Mouse (Mus musculus): ENCODE results near the gene Ppp1r13b. TPM values are rescaled to one million over a fixed set of nuclear protein-coding genes. Genes with fewer than 3 reads are reported as not detected.
A peak's percentile ranks its signal among the peaks of the same experiment; 100 is the strongest.
"Not testable (repeated sequence)": the region's sequence is repeated elsewhere in the genome, so short reads cannot be mapped to it uniquely, and the experiment has no call there.

Ppp1r13b gene
- 18.2 TPM in 2 replicates for total RNA-seq (2014; rRNA removed; ENCODE audit: low replicate concordance)
- 9.9 and 11.2 TPM in 2 replicates for polyA plus RNA-seq (2015; fragmentation: Nextera tagmentation; extraction: Ambion mirVana)

DNA sequence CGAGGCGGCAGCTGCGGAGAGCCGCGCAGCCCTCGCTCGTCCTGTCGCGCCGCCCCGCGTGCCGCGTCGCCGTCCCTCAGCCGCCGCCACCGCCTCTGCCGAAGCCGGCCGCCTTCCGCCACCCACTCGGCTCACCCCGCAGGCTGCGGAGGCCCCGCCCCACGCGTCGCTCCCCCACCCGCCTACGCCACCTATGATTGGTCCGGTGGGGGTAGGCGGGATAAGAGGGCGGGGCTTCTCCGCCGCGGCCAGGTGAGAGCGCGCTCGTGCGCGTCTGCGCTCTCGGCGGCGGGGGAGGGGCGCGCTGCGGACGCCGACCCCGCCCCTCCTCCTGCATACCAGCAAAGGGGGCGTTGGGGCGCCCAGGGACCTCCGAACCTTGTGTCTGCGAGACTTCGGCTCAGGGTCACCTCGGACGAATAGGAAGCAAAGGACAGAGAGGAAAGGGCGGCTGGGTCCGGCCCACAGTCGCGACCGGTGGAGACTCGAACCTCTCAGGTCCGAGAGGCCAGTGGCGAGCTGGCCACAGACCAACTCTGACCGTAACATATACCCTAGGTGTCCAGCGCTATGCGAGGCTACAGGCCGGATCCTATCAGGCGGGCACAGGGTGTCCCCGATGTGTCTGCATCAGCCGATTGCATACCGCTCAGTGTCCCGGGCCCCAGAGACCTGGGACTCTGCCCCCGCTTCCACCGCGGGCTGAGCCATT, at the start of gene Ppp1r13b:
TSS of gene Ppp1r13b (minus strand) at position 141 of the 712 bp plus-strand sequence.
- peak; percentile 98 for ATAC-seq (ENCODE audit: insufficient read depth, low read depth)
- H3K36me3 ChIP-seq (replicated peaks; ENCODE audit: control insufficient read depth, insufficient read depth, low read length), result no peaks in the 10 kb centered on the region
- DNase-seq (ENCODE audit: low spot score), result peak; percentile 90
- no peaks in the 10 kb centered on the region for H3K27me3 ChIP-seq (ENCODE audit: control insufficient read depth, insufficient read depth, low read length)
- WGBS, result under 1% methylated on average over 60 of the region's 80 CpGs
- H3K27ac ChIP-seq (ENCODE audit: low read depth), result peak within 1 kb of the TSS; percentile 95
- H3K4me2 ChIP-seq (ENCODE audit: low read depth, low read length), result peak within 1 kb of the TSS; percentile 96
- H3K4me1 ChIP-seq (ENCODE audit: control insufficient read depth, insufficient read depth), result 0 out of 2 replicates have a peak, but pooled peaks cover 9% of the 10 kb centered on the region
- peak within 1 kb of the TSS; percentile 85 for H3K9ac ChIP-seq (replicated peaks; ENCODE audit: low read depth, low read length)
- peak within 1 kb of the TSS; percentile 85 for H3K4me3 ChIP-seq (ENCODE audit: low read depth, low read length)
- H3K9me3 ChIP-seq (replicated peaks; ENCODE audit: control insufficient read depth, low read length), result no peaks in the 10 kb centered on the region
- no peak for TF ChIP-seq CTCF (IDR thresholded peaks at IDR 0.05; ENCODE audit: low read depth)
- TF ChIP-seq EP300 (IDR thresholded peaks at IDR 0.05; ENCODE audit: low read depth), result no peak; the same call in 1 of the 2 replicates

DNA sequence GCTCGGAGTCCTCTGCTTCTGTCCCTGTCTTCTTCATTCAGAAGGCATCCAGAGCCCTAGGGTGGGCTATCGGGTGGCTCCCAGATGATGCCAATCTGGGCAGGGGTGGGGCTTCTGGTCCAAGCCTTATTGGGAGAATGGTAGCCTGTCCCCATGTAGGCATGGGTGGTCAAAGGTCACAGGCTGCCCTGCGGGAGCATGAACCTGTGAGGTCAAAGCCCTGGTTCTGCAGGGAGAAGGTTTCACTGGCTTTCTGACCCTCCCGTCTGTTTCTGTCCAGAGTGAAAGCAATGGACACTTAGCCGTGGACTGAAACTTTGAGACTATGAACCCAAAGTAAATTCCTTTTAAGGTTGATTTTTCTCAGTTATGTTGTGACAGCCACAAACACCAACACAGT, 48.3 kb upstream of the Ppp1r13b start:
- Histone ChIP-seq H3K4me3 (ENCODE audit: low read depth, low read length) (no peak overlapping the region), H3K9ac (replicated peaks; ENCODE audit: low read depth, low read length) (no peak overlapping the region), H3K36me3 (replicated peaks; ENCODE audit: control insufficient read depth, insufficient read depth, low read length) (peaks cover 20% of the 10 kb centered on the region), H3K27ac (ENCODE audit: low read depth) (no peak overlapping the region), H3K9me3 (replicated peaks; ENCODE audit: control insufficient read depth, low read length) (no peaks in the 10 kb centered on the region), H3K4me1 (ENCODE audit: control insufficient read depth, insufficient read depth) (no peaks in the 10 kb centered on the region), H3K4me2 (ENCODE audit: low read depth, low read length) (no peak overlapping the region), H3K27me3 (ENCODE audit: control insufficient read depth, insufficient read depth, low read length) (no peaks in the 10 kb centered on the region)
- TF ChIP-seq CTCF (IDR thresholded peaks at IDR 0.05; ENCODE audit: low read depth) (no peak), EP300 (IDR thresholded peaks at IDR 0.05; ENCODE audit: low read depth) (no peak)
- no peak for DNase-seq (ENCODE audit: low spot score)
- 79% methylated on average over 5 of the region's 5 CpGs for WGBS
- ATAC-seq (ENCODE audit: insufficient read depth, low read depth), result no peak

DNA sequence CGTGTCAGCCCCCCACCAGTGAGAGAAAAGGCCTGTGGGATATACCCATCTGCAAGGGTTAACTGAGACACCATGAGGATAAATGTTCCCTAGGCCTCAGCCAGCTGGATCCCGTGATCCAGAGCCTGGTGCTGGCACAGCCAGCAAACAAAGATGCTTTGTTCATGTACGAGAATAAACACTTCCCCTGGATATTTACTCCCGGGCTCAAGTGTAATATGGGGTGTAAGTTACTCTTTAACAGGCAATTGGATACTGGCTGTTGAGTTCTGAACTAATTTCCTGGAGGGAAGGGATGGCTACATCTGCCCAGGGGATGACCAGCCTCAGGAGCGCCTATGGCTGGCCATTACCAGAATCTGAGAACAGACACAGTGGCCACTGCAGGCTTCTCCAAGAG, 43.8 kb upstream of the Ppp1r13b start:
- WGBS, result 51% methylated on average over 5 of the region's 5 CpGs
- TF ChIP-seq CTCF (IDR thresholded peaks at IDR 0.05; ENCODE audit: low read depth), result no peak
- no peak for TF ChIP-seq EP300 (IDR thresholded peaks at IDR 0.05; ENCODE audit: low read depth)
- no peak for DNase-seq (ENCODE audit: low spot score)
- Histone ChIP-seq H3K4me2 (ENCODE audit: low read depth, low read length) (no peak overlapping the region), H3K27ac (ENCODE audit: low read depth) (no peak overlapping the region), H3K4me3 (ENCODE audit: low read depth, low read length) (no peak overlapping the region), H3K27me3 (ENCODE audit: control insufficient read depth, insufficient read depth, low read length) (no peaks in the 10 kb centered on the region), H3K36me3 (replicated peaks; ENCODE audit: control insufficient read depth, insufficient read depth, low read length) (no peaks in the 10 kb centered on the region), H3K9me3 (replicated peaks; ENCODE audit: control insufficient read depth, low read length) (no peaks in the 10 kb centered on the region), H3K4me1 (ENCODE audit: control insufficient read depth, insufficient read depth) (no peaks in the 10 kb centered on the region), H3K9ac (replicated peaks; ENCODE audit: low read depth, low read length) (no peak overlapping the region)
- no peak for ATAC-seq (ENCODE audit: insufficient read depth, low read depth)

DNA sequence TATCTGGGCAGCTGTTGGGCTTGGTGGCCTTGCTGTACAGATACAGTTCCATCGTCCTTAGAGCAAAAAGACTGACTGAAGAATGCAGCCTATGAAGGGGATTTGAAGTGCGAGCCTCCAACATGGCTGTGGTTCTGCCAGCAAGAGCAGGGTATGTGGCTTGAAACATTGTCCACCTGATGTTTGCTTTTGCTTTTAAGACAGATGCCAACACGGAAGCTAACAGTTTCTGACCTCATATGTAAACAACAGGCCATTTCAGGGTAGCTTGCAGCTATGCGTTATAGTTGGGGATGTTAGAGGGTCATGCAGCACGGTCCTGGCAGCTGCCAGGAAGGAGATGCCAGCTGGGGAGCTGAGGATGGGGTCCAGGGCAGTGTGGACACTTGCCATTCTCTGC, 42.6 kb upstream of the Ppp1r13b start:
- Histone ChIP-seq H3K4me1 (ENCODE audit: control insufficient read depth, insufficient read depth) (peaks cover 5% of the 10 kb centered on the region), H3K27me3 (ENCODE audit: control insufficient read depth, insufficient read depth, low read length) (no peaks in the 10 kb centered on the region), H3K4me3 (ENCODE audit: low read depth, low read length) (no peak overlapping the region), H3K9me3 (replicated peaks; ENCODE audit: control insufficient read depth, low read length) (no peaks in the 10 kb centered on the region), H3K4me2 (ENCODE audit: low read depth, low read length) (no peak overlapping the region), H3K27ac (ENCODE audit: low read depth) (no peak overlapping the region), H3K36me3 (replicated peaks; ENCODE audit: control insufficient read depth, insufficient read depth, low read length) (no peaks in the 10 kb centered on the region), H3K9ac (replicated peaks; ENCODE audit: low read depth, low read length) (no peak overlapping the region)
- TF ChIP-seq EP300 (IDR thresholded peaks at IDR 0.05; ENCODE audit: low read depth) (no peak), CTCF (IDR thresholded peaks at IDR 0.05; ENCODE audit: low read depth) (no peak)
- DNase-seq (ENCODE audit: low spot score), result no peak
- no peak for ATAC-seq (ENCODE audit: insufficient read depth, low read depth)
- WGBS, result 63% methylated on average over 5 of the region's 5 CpGs

DNA sequence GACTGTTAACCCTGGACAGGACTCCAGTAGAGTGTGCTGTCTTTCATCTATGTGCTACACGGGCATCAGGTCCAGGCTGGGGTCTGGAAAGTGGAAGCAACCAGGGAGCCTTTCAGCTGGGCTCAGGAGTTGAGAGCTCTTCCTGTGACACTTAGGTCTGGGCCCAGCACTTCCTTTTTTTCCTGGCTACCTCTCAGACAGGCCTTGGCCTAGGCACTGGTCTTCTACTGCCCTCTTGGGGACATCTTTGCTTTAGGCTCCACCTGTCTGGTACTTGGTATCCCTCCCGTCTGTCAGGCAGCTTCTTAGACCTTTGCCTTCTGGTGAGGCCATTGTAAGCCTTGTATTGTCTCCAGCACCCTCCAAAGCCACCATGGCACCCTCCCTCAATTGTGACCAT, 38.8 kb upstream of the Ppp1r13b start:
- Histone ChIP-seq H3K4me2 (ENCODE audit: low read depth, low read length) (no peak overlapping the region), H3K27me3 (ENCODE audit: control insufficient read depth, insufficient read depth, low read length) (no peaks in the 10 kb centered on the region), H3K4me3 (ENCODE audit: low read depth, low read length) (no peak overlapping the region), H3K36me3 (replicated peaks; ENCODE audit: control insufficient read depth, insufficient read depth, low read length) (no peaks in the 10 kb centered on the region), H3K27ac (ENCODE audit: low read depth) (peak overlapping the region; percentile 93), H3K4me1 (ENCODE audit: control insufficient read depth, insufficient read depth) (peaks cover 14% of the 10 kb centered on the region), H3K9ac (replicated peaks; ENCODE audit: low read depth, low read length) (no peak overlapping the region), H3K9me3 (replicated peaks; ENCODE audit: control insufficient read depth, low read length) (no peaks in the 10 kb centered on the region)
- DNase-seq (ENCODE audit: low spot score) (peak; percentile 87), ATAC-seq (ENCODE audit: insufficient read depth, low read depth) (peak; percentile 54)
- peak; percentile 84 for TF ChIP-seq CTCF (IDR thresholded peaks at IDR 0.05; ENCODE audit: low read depth)
- no peak for TF ChIP-seq EP300 (IDR thresholded peaks at IDR 0.05; ENCODE audit: low read depth)
- 21% methylated on average over 2 of the region's 2 CpGs for WGBS

DNA sequence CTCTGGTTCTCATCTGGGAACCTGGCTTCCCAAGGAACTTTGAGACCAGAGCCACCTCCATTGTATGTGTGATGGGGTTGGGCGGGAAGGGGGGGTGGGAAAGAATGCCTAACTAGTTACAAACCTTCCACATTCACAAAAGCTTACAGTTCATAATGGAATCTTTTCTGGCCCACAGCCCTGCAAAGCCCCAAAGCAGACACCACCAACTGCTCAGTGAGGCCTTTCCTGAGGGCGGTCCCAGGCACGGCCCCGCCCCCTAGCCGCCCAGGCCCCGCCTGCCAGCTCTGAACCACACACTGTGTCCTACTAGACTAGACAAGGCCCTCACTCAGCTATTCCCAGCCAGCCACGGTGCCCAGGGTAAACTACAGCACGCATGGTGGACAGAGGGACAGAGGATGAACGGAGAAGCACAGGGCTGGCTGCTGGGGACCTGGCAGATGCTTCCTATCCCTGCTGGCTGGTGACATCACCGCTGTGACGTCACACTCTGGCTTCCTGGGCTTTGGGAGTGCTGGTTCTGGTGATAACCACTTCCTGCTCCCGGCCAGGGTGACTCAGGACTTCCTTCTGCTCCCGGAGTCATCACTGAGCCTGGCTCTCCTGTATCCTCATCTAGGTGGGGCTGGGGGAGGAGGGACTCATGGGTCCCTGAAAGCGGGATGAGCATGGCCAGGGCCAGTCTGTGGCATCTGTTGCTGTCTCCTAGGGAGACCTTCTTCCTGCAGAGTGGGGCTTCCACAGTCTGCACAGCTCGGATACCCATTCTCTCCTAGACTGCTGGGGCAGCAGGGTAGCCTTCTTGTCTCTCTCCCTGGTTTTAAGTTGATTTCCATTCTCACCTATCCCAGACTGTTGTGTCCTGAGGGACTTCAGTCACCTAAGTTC, 38.1 kb upstream of the Ppp1r13b start:
- Histone ChIP-seq H3K27ac (ENCODE audit: low read depth) (peak overlapping the region; percentile 93), H3K4me2 (ENCODE audit: low read depth, low read length) (peak overlapping the region; percentile 1; the same call in 1 of the 2 replicates), H3K4me1 (ENCODE audit: control insufficient read depth, insufficient read depth) (peaks cover 14% of the 10 kb centered on the region)
- not testable (repeated sequence) for H3K36me3 ChIP-seq (replicated peaks; ENCODE audit: control insufficient read depth, insufficient read depth, low read length); H3K4me3 ChIP-seq (ENCODE audit: low read depth, low read length); H3K27me3 ChIP-seq (ENCODE audit: control insufficient read depth, insufficient read depth, low read length); H3K9ac ChIP-seq (replicated peaks; ENCODE audit: low read depth, low read length); H3K9me3 ChIP-seq (replicated peaks; ENCODE audit: control insufficient read depth, low read length)
- ATAC-seq (ENCODE audit: insufficient read depth, low read depth), result peak; percentile 58
- peak; percentile 70 for DNase-seq (ENCODE audit: low spot score)
- 56% methylated on average over 8 of the region's 15 CpGs for WGBS
